Mouse (Mus musculus) liver, embryonic 16.5 days (tissue): Measurements from ENCODE around the gene Smpdl3b. TPM values are rescaled to one million over a fixed set of nuclear protein-coding genes. Genes with fewer than 3 reads are reported as not detected.

ENCODE experiments used
- ATAC-seq: fragments of 200-750 bp; cut with Nextera tagmentation; 2 replicates; pipeline ENCODE4 v1.8.0; 2017; ENCODE audit warnings: low read depth, mild to moderate bottlenecking, moderate number of reproducible peaks, moderate library complexity
- H3K27ac ChIP-seq: fragments of 300-500 bp; sonication (generic); 2 replicates; pipeline ENCODE4 v1.5.1; 2014; ENCODE audit warnings: mild to moderate bottlenecking, low read length
- H3K27me3 ChIP-seq: fragments of 300-500 bp; sonication (generic); 2 replicates; pipeline ENCODE4 v1.6.1; 2014; ENCODE audit warnings: low read depth, low read length, mixed read lengths; ENCODE audit not compliant: control insufficient read depth, insufficient read depth
- H3K36me3 ChIP-seq: fragments of 300-500 bp; sonication (generic); 2 replicates; pipeline ENCODE4 v1.6.1; 2014; ENCODE audit warnings: mild to moderate bottlenecking; ENCODE audit not compliant: control insufficient read depth, insufficient read depth
- H3K4me1 ChIP-seq: fragments of 300-500 bp; sonication (generic); 2 replicates; pipeline ENCODE4 v1.6.1; 2014; ENCODE audit warnings: low read depth, low read length, mixed read lengths; ENCODE audit not compliant: control insufficient read depth
- H3K4me2 ChIP-seq: fragments of 300-500 bp; sonication (generic); 2 replicates; pipeline ENCODE4 v1.6.1; 2014; ENCODE audit warnings: low read depth, low read length, mixed read lengths
- H3K4me3 ChIP-seq: fragments of 300-500 bp; sonication (generic); 2 replicates; pipeline ENCODE4 v1.5.1; 2014; ENCODE audit warnings: low read depth, mild to moderate bottlenecking, low read length
- H3K9ac ChIP-seq: fragments of 300-500 bp; sonication (generic); 2 replicates; pipeline ENCODE4 v1.6.1; 2014; ENCODE audit warnings: low read depth, low read length
- H3K9me3 ChIP-seq: fragments of 300-500 bp; sonication (generic); replicated peaks from 2 replicates; pipeline ENCODE4 v1.6.1; 2016; ENCODE audit warnings: low read length; ENCODE audit not compliant: control insufficient read depth
- WGBS: fragments of 180-500 bp; shearing (Covaris S2); extraction: QIAGEN DNeasy Blood & Tissue Kit; methylation state at CpG from one replicate; pipeline ENCODE4 v1.1.7; 2014; ENCODE audit not compliant: insufficient replicate concordance; 5-methylcytosine and 5-hydroxymethylcytosine counted together
- polyA plus RNA-seq: library from polyadenylated mRNA; unstranded; fragments of >200 nt; fragmentation: Nextera tagmentation; extraction: Ambion mirVana; gene quantifications from 2 replicates; pipeline ENCODE4 v1.2.1, GENCODE M21; 2015

Gene Smpdl3b
- polyA plus RNA-seq, 1 experiment from 2014 or later = 0.90 TPM

- H3K27ac ChIP-seq = no peak overlapping the region
- 67% methylated on average over 2 of the region's 2 CpGs for WGBS
- no peak overlapping the region for H3K4me2 ChIP-seq
- peaks cover 12% of the 10 kb centered on the region for H3K36me3 ChIP-seq
- H3K4me1 ChIP-seq = no peaks in the 10 kb centered on the region
- ATAC-seq = no peak
- H3K4me3 ChIP-seq = no peak overlapping the region
- H3K27me3 ChIP-seq = no peaks in the 10 kb centered on the region
- H3K9ac ChIP-seq = no peak overlapping the region
- no peaks in the 10 kb centered on the region for H3K9me3 ChIP-seq
Measured at GRCm38 (mm10) chr4:132689634-132690033, 67.4 kb downstream of the Smpdl3b start.

Other genes starting within 250 kb of the Smpdl3b start
- 7.9 and 8.1 TPM in 2 replicates for gene Sesn2, start 246.8 kb downstream of the Smpdl3b start, polyA plus RNA-seq
- 1,068 and 1,164 TPM in 2 replicates for gene Atpif1, start 223.6 kb downstream of the Smpdl3b start, polyA plus RNA-seq
- 77.7 and 83.4 TPM in 2 replicates for gene Dnajc8, start 221.7 kb downstream of the Smpdl3b start, polyA plus RNA-seq
- gene Ptafr, start 193.2 kb downstream of the Smpdl3b start, polyA plus RNA-seq = 0.91 and 1.2 TPM in 2 replicates
- gene Eya3, start 118.3 kb downstream of the Smpdl3b start, polyA plus RNA-seq = 13.2 and 14.5 TPM in 2 replicates
- 2.5 and 3.9 TPM in 2 replicates for gene Xkr8, start 24.7 kb downstream of the Smpdl3b start, polyA plus RNA-seq
- 65.4 and 72.6 TPM in 2 replicates for gene Rpa2, start 11.1 kb upstream of the Smpdl3b start, polyA plus RNA-seq
- 2.6 and 3.2 TPM in 2 replicates for gene Themis2, start 39.1 kb upstream of the Smpdl3b start, polyA plus RNA-seq
- gene Ppp1r8, start 85.9 kb upstream of the Smpdl3b start, polyA plus RNA-seq = 21.6 and 22.0 TPM in 2 replicates
- gene Stx12, start 127.3 kb upstream of the Smpdl3b start, polyA plus RNA-seq = 15.0 and 17.1 TPM in 2 replicates
- gene Fam76a, start 165.3 kb upstream of the Smpdl3b start, polyA plus RNA-seq = 24.6 and 27.7 TPM in 2 replicates
- 2.4 and 3.2 TPM in 2 replicates for gene Fgr, start 216.8 kb upstream of the Smpdl3b start, polyA plus RNA-seq